Mouse (Mus musculus) small intestine, adult 2 months (tissue): ENCODE results near the gene Mkrn2. TPM values are rescaled to one million over a fixed set of nuclear protein-coding genes. Genes with fewer than 3 reads are reported as not detected.
A peak's percentile ranks its signal among the peaks of the same experiment; 100 is the strongest.

Experiments used
- H3K27ac ChIP-seq: fragments of 200-500 bp; 2 replicates; pipeline ENCODE4 v1.5.1; 2012; ENCODE audit warnings: low read depth, low read length, control low read depth, inconsistent platforms; ENCODE audit not compliant: insufficient read depth
- H3K27me3 ChIP-seq: fragments of 200-500 bp; 2 replicates; pipeline ENCODE4 v1.6.1; 2012; ENCODE audit warnings: mild to moderate bottlenecking, moderate library complexity, low read length, inconsistent platforms; ENCODE audit not compliant: control insufficient read depth, insufficient read depth
- H3K36me3 ChIP-seq: fragments of 200-500 bp; 2 replicates; pipeline ENCODE4 v1.6.1; 2012; ENCODE audit warnings: mild to moderate bottlenecking, low read length, control low read depth, inconsistent platforms; ENCODE audit not compliant: control insufficient read depth, insufficient read depth
- H3K4me1 ChIP-seq: fragments of 200-500 bp; 2 replicates; pipeline ENCODE4 v1.6.1; 2012; ENCODE audit warnings: low read length, inconsistent platforms, mixed read lengths; ENCODE audit not compliant: control insufficient read depth, insufficient read depth, insufficient read length
- H3K4me3 ChIP-seq: fragments of 200-500 bp; 2 replicates; pipeline ENCODE4 v1.5.1; 2012; ENCODE audit warnings: low read depth, mild to moderate bottlenecking, control low read depth, inconsistent platforms, low read length, moderate library complexity
- CTCF ChIP-seq: fragments of 200-500 bp; IDR thresholded peaks from 2 replicates; pipeline ENCODE4 v1.5.1; 2012; ENCODE audit warnings: low read depth, mild to moderate bottlenecking, control low read depth, inconsistent platforms, low read length, moderate library complexity, mixed read lengths; ENCODE audit not compliant: insufficient replicate concordance, insufficient read length; ENCODE audit errors: extremely low read depth
- POLR2A ChIP-seq: fragments of 200-500 bp; IDR thresholded peaks from 2 replicates; pipeline ENCODE4 v1.6.1; 2012; ENCODE audit warnings: low read depth, mild to moderate bottlenecking, control low read depth, inconsistent platforms, low read length, moderate library complexity
- WGBS: fragments of 180-500 bp; shearing (Covaris S2); methylation state at CpG from one replicate; pipeline ENCODE4 v1.1.7; 2018; 5-methylcytosine and 5-hydroxymethylcytosine counted together
- polyA plus RNA-seq: library from polyadenylated mRNA; depleted of rRNA; stranded (reverse); fragments of >200 nt; gene quantifications from 2 replicates; pipeline ENCODE4 v1.2.3, GENCODE M21; 2012; rRNA removed

The Mkrn2 gene
- 50.1 and 60.8 TPM in 2 replicates for polyA plus RNA-seq

DNA sequence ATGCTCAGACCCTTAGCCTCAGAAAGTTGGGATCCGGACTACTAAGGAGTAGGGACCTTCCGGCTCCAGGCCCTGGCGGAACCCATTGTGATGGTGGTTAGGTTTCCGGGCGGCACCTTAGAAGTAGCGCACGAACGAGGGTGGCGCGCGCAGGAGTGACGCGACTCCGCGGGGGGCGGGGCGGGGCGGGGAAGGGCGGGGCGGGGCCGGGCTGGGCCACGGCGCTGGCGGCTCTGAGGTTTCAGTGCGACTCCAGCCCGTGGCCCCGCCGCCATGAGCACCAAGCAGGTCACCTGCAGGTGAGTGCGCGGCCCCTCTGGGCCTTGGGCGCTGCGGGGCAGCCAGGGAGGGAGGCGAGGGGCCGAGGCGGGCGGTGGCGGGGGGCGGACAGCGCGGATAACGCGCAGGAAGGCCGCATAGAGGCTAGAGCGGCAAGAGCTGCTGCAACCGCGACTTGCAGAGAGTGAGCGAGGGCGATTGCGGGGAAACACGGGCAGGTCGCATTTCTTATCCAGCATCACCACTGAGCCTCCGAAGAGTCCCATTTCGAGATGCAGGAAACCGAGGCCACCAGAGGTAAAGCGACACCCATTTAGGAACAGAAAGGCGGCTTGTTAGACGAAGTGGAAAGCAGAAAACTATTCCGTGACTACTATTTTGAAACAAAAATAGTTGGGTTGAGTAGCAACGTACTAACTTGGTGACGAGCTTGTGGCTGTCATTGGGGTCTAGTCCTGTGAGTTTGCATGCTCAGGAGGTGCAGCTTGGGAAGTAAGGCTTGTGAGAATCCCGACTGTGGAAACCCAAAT, at the start of gene Mkrn2:
Gene Mkrn2, plus strand, starts transcription at position 188 of the 809 bp plus-strand sequence.
- H3K4me3 ChIP-seq: peak within 1 kb of the TSS; percentile 88
- no peaks in the 10 kb centered on the region; the same call in 1 of the 2 replicates for H3K36me3 ChIP-seq
- TF ChIP-seq POLR2A (peak; percentile 70; the same call in 1 of the 2 replicates), CTCF (no peak)
- H3K27ac ChIP-seq: 0 out of 2 replicates have a peak within 1 kb of the TSS, but pooled peaks have one; percentile 32
- H3K27me3 ChIP-seq: no peaks in the 10 kb centered on the region
- WGBS: under 1% methylated on average over 58 of the region's 61 CpGs
- H3K4me1 ChIP-seq: peaks cover 6% of the 10 kb centered on the region; the same call in 1 of the 2 replicates

- H3K4me3 ChIP-seq: no peak overlapping the region
- no peaks in the 10 kb centered on the region for H3K27me3 ChIP-seq
- H3K27ac ChIP-seq: no peak overlapping the region
- TF ChIP-seq POLR2A: no peak
- TF ChIP-seq CTCF: no peak
- WGBS: 64% methylated on average over 5 of the region's 5 CpGs
- H3K36me3 ChIP-seq: peaks cover 9% of the 10 kb centered on the region
- H3K4me1 ChIP-seq: no peaks in the 10 kb centered on the region; the same call in 1 of the 2 replicates
Measured at GRCm38 (mm10) chr6:115555485-115555884, 46.2 kb upstream of the Mkrn2 start.

- TF ChIP-seq POLR2A (no peak), CTCF (no peak)
- Histone ChIP-seq H3K4me1 (no peaks in the 10 kb centered on the region; the same call in 1 of the 2 replicates), H3K36me3 (peaks cover 7% of the 10 kb centered on the region), H3K27ac (no peak overlapping the region), H3K4me3 (no peak overlapping the region), H3K27me3 (no peaks in the 10 kb centered on the region)
- WGBS: 66% methylated on average over 2 of the region's 2 CpGs
Measured at GRCm38 (mm10) chr6:115558176-115558575, 43.5 kb upstream of the Mkrn2 start.

DNA sequence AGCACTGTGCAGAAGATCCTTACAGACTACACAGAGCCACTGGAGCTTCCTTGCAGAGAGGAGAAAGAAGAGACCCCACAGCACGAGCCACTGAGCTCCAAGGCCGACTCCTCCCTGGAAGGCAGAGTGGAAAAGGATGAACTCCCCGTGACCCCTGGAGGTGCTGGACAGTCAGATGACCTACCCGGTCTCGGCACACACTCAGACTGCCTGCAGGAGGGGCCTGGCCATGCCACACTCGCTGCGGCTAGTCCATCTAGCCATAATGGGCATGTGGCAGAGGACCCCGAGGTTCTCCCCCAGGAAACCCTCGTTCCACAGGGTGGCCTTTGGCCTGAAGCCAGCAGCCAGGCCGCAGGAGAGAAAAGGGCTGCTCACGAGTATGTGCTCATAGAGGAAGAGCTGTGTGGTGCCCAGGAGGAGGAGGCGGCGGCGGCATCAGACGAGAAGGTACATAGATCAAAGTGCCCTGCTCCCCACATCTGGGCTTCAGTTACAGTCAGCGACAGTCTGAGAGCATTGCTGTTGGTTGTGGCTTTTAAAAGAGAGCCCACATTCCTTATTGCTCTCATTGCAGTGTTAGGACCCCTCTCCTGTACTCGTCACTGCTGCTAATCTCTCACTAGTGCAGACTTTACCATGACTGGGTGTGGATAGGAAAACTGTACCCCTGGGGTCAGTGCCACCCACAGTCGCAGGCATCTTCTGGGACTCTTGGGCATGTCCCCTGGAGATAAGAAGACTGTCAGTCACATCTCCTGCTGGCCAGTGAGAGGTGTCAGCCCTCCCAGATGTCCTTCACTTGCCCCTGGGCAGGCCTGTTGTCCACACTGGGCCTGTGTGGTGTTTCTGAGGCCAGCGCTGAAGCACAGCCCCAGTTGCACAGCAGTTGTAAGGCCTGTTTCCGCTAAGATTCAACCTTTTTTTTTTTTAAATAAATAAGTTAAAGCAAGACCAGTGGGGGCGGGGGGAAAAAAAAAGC, 41.8 kb upstream of the Mkrn2 start:
- Histone ChIP-seq H3K27ac (no peak overlapping the region), H3K36me3 (peaks cover 9% of the 10 kb centered on the region), H3K27me3 (no peaks in the 10 kb centered on the region), H3K4me3 (no peak overlapping the region), H3K4me1 (no peaks in the 10 kb centered on the region; the same call in 1 of the 2 replicates)
- 77% methylated on average over 21 of the region's 21 CpGs for WGBS
- TF ChIP-seq CTCF: no peak
- TF ChIP-seq POLR2A: no peak

- Histone ChIP-seq H3K4me3 (no peak overlapping the region), H3K4me1 (no peaks in the 10 kb centered on the region), H3K27ac (no peak overlapping the region), H3K27me3 (no peaks in the 10 kb centered on the region), H3K36me3 (peaks cover 10% of the 10 kb centered on the region)
- no peak for TF ChIP-seq POLR2A
- no peak for TF ChIP-seq CTCF
- WGBS: 87% methylated on average over 6 of the region's 6 CpGs
Measured at GRCm38 (mm10) chr6:115565479-115566045, 36.1 kb upstream of the Mkrn2 start.

DNA sequence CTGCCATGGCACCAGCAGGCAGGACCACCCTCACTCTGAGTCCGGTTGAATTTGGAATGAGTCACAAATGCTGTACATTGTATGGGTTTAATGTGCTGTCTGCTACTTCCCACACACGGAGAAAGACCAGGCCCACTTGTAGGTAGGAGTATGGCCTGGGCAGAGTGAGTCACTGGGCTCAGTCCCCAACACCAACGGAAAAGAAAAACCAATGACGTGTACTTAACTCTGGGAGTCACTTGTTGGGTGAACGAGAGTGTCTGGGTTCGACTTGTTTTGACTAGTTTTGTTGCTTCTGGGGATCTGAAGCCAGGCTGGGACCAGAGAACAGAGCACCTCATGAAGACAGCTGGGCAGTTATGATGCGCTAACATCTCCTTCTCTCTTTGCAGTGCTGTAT, 27.5 kb upstream of the Mkrn2 start:
- no peak for TF ChIP-seq CTCF
- no peak for TF ChIP-seq POLR2A
- WGBS: 93% methylated on average over 7 of the region's 7 CpGs
- no peaks in the 10 kb centered on the region for H3K27me3 ChIP-seq
- H3K36me3 ChIP-seq: peaks cover 9% of the 10 kb centered on the region
- no peak overlapping the region for H3K27ac ChIP-seq
- no peak overlapping the region for H3K4me3 ChIP-seq
- H3K4me1 ChIP-seq: peaks cover 5% of the 10 kb centered on the region; the same call in 1 of the 2 replicates

- Histone ChIP-seq H3K4me1 (peaks cover 5% of the 10 kb centered on the region; the same call in 1 of the 2 replicates), H3K27ac (no peak overlapping the region), H3K4me3 (no peak overlapping the region), H3K27me3 (no peaks in the 10 kb centered on the region), H3K36me3 (peaks cover 6% of the 10 kb centered on the region; the same call in 1 of the 2 replicates)
- 77% methylated on average over 5 of the region's 5 CpGs for WGBS
- TF ChIP-seq POLR2A: no peak
- no peak for TF ChIP-seq CTCF
Measured at GRCm38 (mm10) chr6:115577407-115577806, 24.3 kb upstream of the Mkrn2 start.
